Mouse (Mus musculus): ENCODE measurements around the gene 3110009E18Rik. TPM values are rescaled to one million over a fixed set of nuclear protein-coding genes. Genes with fewer than 3 reads are reported as not detected.

3110009E18Rik gene
- polyA plus RNA-seq, 1 experiment from 2014 or later: 11.9 TPM

GRCm38 (mm10) chr1:120116106-120116505 is 4.9 kb upstream of the 3110009E18Rik start:
- ATAC-seq (ENCODE audit: insufficient read depth, low FRiP score): 0 out of 2 replicates have a peak, but pooled peaks have one; percentile 1
- Histone ChIP-seq H3K36me3 (ENCODE audit: control insufficient read depth, insufficient read depth, low read length) (peaks cover 27% of the 10 kb centered on the region), H3K4me1 (ENCODE audit: control insufficient read depth, insufficient read depth, low read length) (peaks cover 22% of the 10 kb centered on the region), H3K4me2 (ENCODE audit: low read depth, low read length) (no peak overlapping the region), H3K9me3 (replicated peaks; ENCODE audit: control insufficient read depth, low read length) (peaks cover 5% of the 10 kb centered on the region; the same call in 1 of the 2 replicates), H3K9ac (ENCODE audit: low read length) (no peak overlapping the region), H3K4me3 (replicated peaks; ENCODE audit: low read length) (no peak overlapping the region), H3K27me3 (ENCODE audit: control insufficient read depth, insufficient read depth, low read length) (no peaks in the 10 kb centered on the region), H3K27ac (ENCODE audit: low read length) (no peak overlapping the region)
- WGBS: 77% methylated on average over 11 of the region's 11 CpGs

GRCm38 (mm10) chr1:120118854-120119253 is 2.1 kb upstream of the 3110009E18Rik start:
- Histone ChIP-seq H3K27ac (ENCODE audit: low read length) (no peak overlapping the region), H3K4me1 (ENCODE audit: control insufficient read depth, insufficient read depth, low read length) (peaks cover 25% of the 10 kb centered on the region), H3K27me3 (ENCODE audit: control insufficient read depth, insufficient read depth, low read length) (no peaks in the 10 kb centered on the region), H3K36me3 (ENCODE audit: control insufficient read depth, insufficient read depth, low read length) (peaks cover 22% of the 10 kb centered on the region), H3K4me3 (replicated peaks; ENCODE audit: low read length) (no peak overlapping the region; the same call in 1 of the 2 replicates), H3K9me3 (replicated peaks; ENCODE audit: control insufficient read depth, low read length) (peaks cover 5% of the 10 kb centered on the region; the same call in 1 of the 2 replicates), H3K4me2 (ENCODE audit: low read depth, low read length) (peak overlapping the region; percentile 59; the same call in 1 of the 2 replicates), H3K9ac (ENCODE audit: low read length) (0 out of 2 replicates have a peak overlapping the region, but pooled peaks have one; percentile 76)
- no peak for ATAC-seq (ENCODE audit: insufficient read depth, low FRiP score)
- 91% methylated on average over 2 of the region's 2 CpGs for WGBS

GRCm38 (mm10) chr1:120119389-120119788 is 1.6 kb upstream of the 3110009E18Rik start:
- WGBS: 86% methylated on average over 4 of the region's 4 CpGs
- Histone ChIP-seq H3K4me3 (replicated peaks; ENCODE audit: low read length) (peak overlapping the region; percentile 64; the same call in 1 of the 2 replicates), H3K27ac (ENCODE audit: low read length) (no peak overlapping the region)

GRCm38 (mm10) chr1:120120141-120120968 is 632 bp upstream of the 3110009E18Rik start:
- no peaks in the 10 kb centered on the region for H3K27me3 ChIP-seq (ENCODE audit: control insufficient read depth, insufficient read depth, low read length)

More at GRCm38 (mm10) chr1:120119389-120119788, 1.6 kb upstream of the 3110009E18Rik start:
- H3K27me3 ChIP-seq (ENCODE audit: control insufficient read depth, insufficient read depth, low read length): no peaks in the 10 kb centered on the region
- peak overlapping the region; percentile 76 for H3K9ac ChIP-seq (ENCODE audit: low read length)
- peaks cover 4% of the 10 kb centered on the region; the same call in 1 of the 2 replicates for H3K9me3 ChIP-seq (replicated peaks; ENCODE audit: control insufficient read depth, low read length)
- H3K4me1 ChIP-seq (ENCODE audit: control insufficient read depth, insufficient read depth, low read length): peaks cover 25% of the 10 kb centered on the region
- peaks cover 18% of the 10 kb centered on the region for H3K36me3 ChIP-seq (ENCODE audit: control insufficient read depth, insufficient read depth, low read length)
- no peak for ATAC-seq (ENCODE audit: insufficient read depth, low FRiP score)
- H3K4me2 ChIP-seq (ENCODE audit: low read depth, low read length): peak overlapping the region; percentile 59

GRCm38 (mm10) chr1:120121930-120122530 is 1.0 kb downstream of the 3110009E18Rik start:
- Histone ChIP-seq H3K4me3 (replicated peaks; ENCODE audit: low read length) (peak overlapping the region; percentile 64), H3K9ac (ENCODE audit: low read length) (peak overlapping the region; percentile 77), H3K9me3 (replicated peaks; ENCODE audit: control insufficient read depth, low read length) (no peaks in the 10 kb centered on the region), H3K27me3 (ENCODE audit: control insufficient read depth, insufficient read depth, low read length) (no peaks in the 10 kb centered on the region), H3K27ac (ENCODE audit: low read length) (peak overlapping the region; percentile 96), H3K4me2 (ENCODE audit: low read depth, low read length) (peak overlapping the region; percentile 79), H3K36me3 (ENCODE audit: control insufficient read depth, insufficient read depth, low read length) (no peaks in the 10 kb centered on the region), H3K4me1 (ENCODE audit: control insufficient read depth, insufficient read depth, low read length) (peaks cover 25% of the 10 kb centered on the region)
- ATAC-seq (ENCODE audit: insufficient read depth, low FRiP score): no peak
- WGBS: 77% methylated on average over 9 of the region's 9 CpGs

More at GRCm38 (mm10) chr1:120120141-120120968, 632 bp upstream of the 3110009E18Rik start:
- Histone ChIP-seq H3K9me3 (replicated peaks; ENCODE audit: control insufficient read depth, low read length) (no peaks in the 10 kb centered on the region), H3K4me3 (replicated peaks; ENCODE audit: low read length) (peak overlapping the region; percentile 64), H3K9ac (ENCODE audit: low read length) (peak overlapping the region; percentile 76), H3K4me2 (ENCODE audit: low read depth, low read length) (peak overlapping the region; percentile 59), H3K4me1 (ENCODE audit: control insufficient read depth, insufficient read depth, low read length) (peaks cover 25% of the 10 kb centered on the region), H3K36me3 (ENCODE audit: control insufficient read depth, insufficient read depth, low read length) (peaks cover 8% of the 10 kb centered on the region), H3K27ac (ENCODE audit: low read length) (peak overlapping the region; percentile 91)
- ATAC-seq (ENCODE audit: insufficient read depth, low FRiP score): peak; percentile 65
- under 1% methylated on average over 24 of the region's 24 CpGs for WGBS

GRCm38 (mm10) chr1:120122634-120123383 is 1.8 kb downstream of the 3110009E18Rik start:
- H3K9ac ChIP-seq (ENCODE audit: low read length): no peak overlapping the region
- H3K9me3 ChIP-seq (replicated peaks; ENCODE audit: control insufficient read depth, low read length): no peaks in the 10 kb centered on the region
- no peak overlapping the region for H3K4me2 ChIP-seq (ENCODE audit: low read depth, low read length)
- no peak overlapping the region for H3K4me3 ChIP-seq (replicated peaks; ENCODE audit: low read length)
- ATAC-seq (ENCODE audit: insufficient read depth, low FRiP score): no peak
- no peaks in the 10 kb centered on the region for H3K36me3 ChIP-seq (ENCODE audit: control insufficient read depth, insufficient read depth, low read length)
- H3K27me3 ChIP-seq (ENCODE audit: control insufficient read depth, insufficient read depth, low read length): no peaks in the 10 kb centered on the region
- 90% methylated on average over 8 of the region's 8 CpGs for WGBS
- H3K27ac ChIP-seq (ENCODE audit: low read length): no peak overlapping the region
- peaks cover 25% of the 10 kb centered on the region for H3K4me1 ChIP-seq (ENCODE audit: control insufficient read depth, insufficient read depth, low read length)

- Histone ChIP-seq H3K4me2 (ENCODE audit: low read depth, low read length) (no peak overlapping the region), H3K4me3 (replicated peaks; ENCODE audit: low read length) (no peak overlapping the region), H3K27me3 (ENCODE audit: control insufficient read depth, insufficient read depth, low read length) (no peaks in the 10 kb centered on the region), H3K9me3 (replicated peaks; ENCODE audit: control insufficient read depth, low read length) (no peaks in the 10 kb centered on the region), H3K9ac (ENCODE audit: low read length) (no peak overlapping the region), H3K27ac (ENCODE audit: low read length) (no peak overlapping the region), H3K4me1 (ENCODE audit: control insufficient read depth, insufficient read depth, low read length) (peaks cover 7% of the 10 kb centered on the region), H3K36me3 (ENCODE audit: control insufficient read depth, insufficient read depth, low read length) (no peaks in the 10 kb centered on the region)
- 56% methylated on average over 4 of the region's 4 CpGs for WGBS
- no peak for ATAC-seq (ENCODE audit: insufficient read depth, low FRiP score)
These were observed 3.9 kb downstream of the 3110009E18Rik start for GRCm38 (mm10) chr1:120124839-120125238.

GRCm38 (mm10) chr1:120125471-120125870 is 4.5 kb downstream of the 3110009E18Rik start:
- WGBS: 70% methylated on average over 6 of the region's 6 CpGs
- Histone ChIP-seq H3K4me2 (ENCODE audit: low read depth, low read length) (no peak overlapping the region), H3K4me3 (replicated peaks; ENCODE audit: low read length) (no peak overlapping the region), H3K4me1 (ENCODE audit: control insufficient read depth, insufficient read depth, low read length) (peaks cover 4% of the 10 kb centered on the region), H3K27ac (ENCODE audit: low read length) (no peak overlapping the region), H3K9ac (ENCODE audit: low read length) (no peak overlapping the region), H3K9me3 (replicated peaks; ENCODE audit: control insufficient read depth, low read length) (no peaks in the 10 kb centered on the region), H3K27me3 (ENCODE audit: control insufficient read depth, insufficient read depth, low read length) (no peaks in the 10 kb centered on the region), H3K36me3 (ENCODE audit: control insufficient read depth, insufficient read depth, low read length) (no peaks in the 10 kb centered on the region)
- ATAC-seq (ENCODE audit: insufficient read depth, low FRiP score): no peak
